ENCODE assay signal across 8 mouse cellular contexts in genomic region chr14:20294117-20294892, GRCm38 (mm10). TPM values are rescaled to one million over a fixed set of nuclear protein-coding genes. Genes with fewer than 3 reads are reported as not detected.
DNase-seq lines count a peak whose midpoint lies in the region; ATAC-seq lines count a peak whose summit lies in the region.

Gene Nudt13, plus strand, starts transcription at chr14:20294697.

- H3K9me3 ChIP-seq in hindbrain, embryonic 12.5 days (replicated peaks), result no peaks in the 10 kb centered on the region

- peak within 1 kb of the TSS; percentile 46 for H3K4me3 ChIP-seq in hindbrain, embryonic 12.5 days

- no peak within 1 kb of the TSS for H3K27ac ChIP-seq in hindbrain, embryonic 12.5 days

- H3K9ac ChIP-seq in hindbrain, embryonic 12.5 days, result peak within 1 kb of the TSS; percentile 2; the same call in 1 of the 2 replicates

- peak; percentile 92 for DNase-seq in NIH3T3 (ENCODE audit: low read depth)
- DNase-seq in cerebellum, postnatal 10 days, result peak; percentile 88 to 90
- DNase-seq in frontal cortex, postnatal 10 days (ENCODE audit: low spot score in 2 of 2), result peak; percentile 81 to 83
- DNase-seq in layer of hippocampus, postnatal 14 days (ENCODE audit: low spot score in 2 of 2), result peak; percentile 68 to 96
- peak; percentile 83 for DNase-seq in lung, postnatal 14 days
- DNase-seq in retina, adult 2 months (ENCODE audit: low read depth, low spot score), result peak; percentile 94
- DNase-seq in thymus, postnatal 36 days, result peak; percentile 69 to 77

- no peaks in the 10 kb centered on the region for H3K36me3 ChIP-seq in hindbrain, embryonic 12.5 days

- H3K4me2 ChIP-seq in hindbrain, embryonic 12.5 days (replicated peaks), result peak within 1 kb of the TSS; percentile 50

- ATAC-seq in hindbrain, embryonic 12.5 days (ENCODE audit: low FRiP score), result peak; percentile 96

- H3K4me1 ChIP-seq in hindbrain, embryonic 12.5 days, result 0 out of 2 replicates have a peak, but pooled peaks cover 5% of the 10 kb centered on the region

- WGBS in hindbrain, embryonic 12.5 days, result 24% methylated on average over 14 of the region's 14 CpGs

- H3K27me3 ChIP-seq in hindbrain, embryonic 12.5 days, result no peaks in the 10 kb centered on the region

RNA-seq across cellular contexts. Expression of gene Nudt13, which starts in this region (rescaled TPM):
- 11.7 and 12.5 TPM in 2 replicates for polyA plus RNA-seq in hindbrain, embryonic 12.5 days (2016; fragmentation: Nextera tagmentation; extraction: Ambion mirVana)
- total RNA-seq in layer of hippocampus, postnatal 14 days (2021), result 10 to 100 TPM; 23.4 to 28.3 TPM
